Mouse (Mus musculus) B cell, adult 2 months (primary cell): Measurements from ENCODE around the gene Col6a4.
A peak's percentile ranks its signal among the peaks of the same experiment; 100 is the strongest.

Experiments
- DNase-seq, 2 experiments: peaks; one replicate each; pipeline ENCODE4 v3.0.0; 2022

Col6a4 gene

DNA sequence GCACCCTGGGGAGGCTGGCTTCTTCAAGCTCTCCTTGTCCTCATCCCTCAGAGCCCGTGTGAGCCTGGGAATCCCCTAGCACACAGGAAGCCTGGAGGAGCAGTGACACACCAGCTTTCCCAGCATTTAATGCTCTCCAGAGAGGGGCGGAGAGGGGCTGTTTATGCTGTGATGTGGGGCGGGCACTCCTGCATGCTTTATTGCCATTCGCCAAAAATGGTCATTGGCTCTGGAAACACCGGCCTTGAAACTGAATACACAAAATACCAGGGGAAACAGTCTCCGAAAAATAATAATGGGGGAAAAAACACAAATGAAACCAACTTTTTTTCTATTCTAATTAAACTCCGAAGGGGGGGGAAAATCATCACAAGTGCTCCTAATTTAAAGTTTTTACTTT lies at the start of gene Col6a4:
Gene Col6a4, minus strand, starts transcription at position 101 of the 400 bp plus-strand sequence.
- DNase-seq, result no peak

- no peak for DNase-seq
These were observed 49.0 kb upstream of the Col6a4 start for GRCm38 (mm10) chr9:106145582-106145981.

DNA sequence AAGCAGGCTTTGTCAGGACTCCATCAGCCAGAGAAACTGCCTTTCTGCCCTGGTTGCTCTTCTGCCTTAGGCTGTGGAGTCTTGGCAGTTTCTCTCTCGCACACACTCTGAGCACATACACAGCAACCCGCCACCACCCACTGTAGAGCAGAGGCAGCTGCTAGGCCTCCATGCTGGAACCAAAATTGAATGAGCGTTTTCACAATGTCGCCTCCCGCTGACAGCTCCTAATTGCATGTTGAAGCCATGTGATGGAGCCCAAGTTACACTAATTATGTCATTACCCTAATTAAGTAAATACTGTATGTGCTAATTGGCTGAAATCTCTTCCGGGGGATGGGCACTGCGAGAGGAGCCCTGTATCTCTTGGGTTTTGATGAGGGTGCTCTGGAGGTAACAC lies 47.6 kb upstream of the Col6a4 start:
- DNase-seq, result no peak

- DNase-seq, result no peak
These were observed 45.4 kb upstream of the Col6a4 start for GRCm38 (mm10) chr9:106141955-106142354.

GRCm38 (mm10) chr9:106139763-106140162 lies 43.2 kb upstream of the Col6a4 start:
- DNase-seq, result no peak

GRCm38 (mm10) chr9:106137671-106138216 lies 41.2 kb upstream of the Col6a4 start:
- no peak for DNase-seq

- DNase-seq, result no peak
These were observed 33.7 kb upstream of the Col6a4 start for GRCm38 (mm10) chr9:106130250-106130649.

DNA sequence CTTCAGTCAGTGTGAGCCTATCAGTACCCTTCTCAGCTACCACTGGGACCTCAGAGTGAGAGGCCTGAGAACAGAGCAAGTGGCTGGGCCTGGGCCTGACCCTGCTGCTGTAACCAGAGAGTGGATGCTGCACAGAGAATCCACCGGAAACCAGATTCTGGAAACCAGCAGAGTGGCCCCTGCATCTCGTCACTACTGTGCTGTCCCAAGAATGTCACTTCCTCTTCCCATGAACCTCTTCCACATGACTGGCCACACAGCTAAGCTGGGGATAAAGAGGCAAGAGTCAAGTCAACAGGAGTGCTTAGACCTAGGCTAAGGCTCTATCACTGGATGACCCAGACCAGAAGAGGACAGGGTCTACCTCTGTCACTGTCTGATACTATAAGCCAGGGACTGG lies 32.5 kb upstream of the Col6a4 start:
- no peak for DNase-seq

DNA sequence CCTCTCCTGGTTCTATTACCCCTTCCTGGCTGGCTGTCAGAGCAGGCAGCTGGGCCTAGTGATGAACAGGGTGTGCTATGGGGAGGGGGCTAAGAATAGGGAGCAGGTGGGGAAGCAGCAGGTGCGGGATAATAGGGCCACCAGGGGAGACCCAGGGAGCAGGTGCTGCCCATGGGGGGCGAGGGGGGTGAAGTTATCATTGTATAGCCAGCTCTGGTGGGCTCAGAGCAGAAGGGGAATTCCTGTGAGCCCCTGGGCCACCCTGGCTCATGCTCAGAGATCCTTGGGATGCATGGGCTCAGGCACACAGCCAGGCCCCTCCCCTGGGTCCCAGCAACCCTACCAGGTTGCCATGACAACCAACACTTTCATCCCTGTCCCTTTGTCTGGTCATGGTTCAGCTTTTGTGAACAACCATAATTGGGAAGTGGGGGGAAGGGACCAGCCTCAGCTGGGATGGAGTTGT lies 30.2 kb upstream of the Col6a4 start:
- no peak for DNase-seq

DNA sequence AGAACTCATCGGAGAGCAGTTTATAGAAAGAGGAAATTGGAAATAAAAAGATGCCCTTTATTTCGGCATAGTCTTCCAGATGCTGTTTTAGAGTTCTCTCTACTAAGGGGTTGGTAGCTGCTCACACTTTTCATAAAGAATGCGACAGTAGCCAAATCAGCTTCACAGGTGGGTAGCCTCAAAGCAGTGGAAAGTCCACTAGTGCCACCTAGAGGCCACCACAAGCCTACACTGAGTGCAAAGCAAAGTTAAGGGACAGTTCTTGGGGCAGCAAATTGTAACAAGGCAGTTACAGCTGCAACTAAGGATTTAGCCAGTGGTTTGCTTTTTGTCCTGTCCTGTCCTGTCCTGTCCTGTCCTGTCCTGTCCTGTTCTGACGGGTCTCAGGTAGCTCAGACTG lies 27.0 kb upstream of the Col6a4 start:
- peak; percentile 48 to 54 for DNase-seq

DNA sequence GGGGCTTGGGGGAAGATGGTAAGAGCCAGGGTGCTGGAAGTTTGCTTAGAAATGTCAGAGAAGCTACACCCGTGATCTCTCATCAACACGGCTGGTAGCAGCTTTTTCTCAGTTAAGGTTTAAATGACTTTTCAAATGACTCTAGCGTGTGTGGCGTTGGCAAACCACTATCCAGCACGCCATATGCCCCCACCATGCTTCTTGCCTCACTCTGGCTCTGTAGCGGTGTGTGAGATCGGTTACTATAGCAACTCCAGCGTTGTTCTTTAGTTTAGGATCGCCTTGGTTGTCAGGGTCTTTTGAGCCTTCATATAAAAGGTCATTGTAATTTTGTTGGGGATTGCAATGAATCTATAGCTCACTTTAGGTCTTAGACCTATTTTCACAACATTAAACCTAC lies 22.5 kb upstream of the Col6a4 start:
- DNase-seq, result no peak

GRCm38 (mm10) chr9:106115801-106116424 lies 19.3 kb upstream of the Col6a4 start:
- DNase-seq, result no peak

DNA sequence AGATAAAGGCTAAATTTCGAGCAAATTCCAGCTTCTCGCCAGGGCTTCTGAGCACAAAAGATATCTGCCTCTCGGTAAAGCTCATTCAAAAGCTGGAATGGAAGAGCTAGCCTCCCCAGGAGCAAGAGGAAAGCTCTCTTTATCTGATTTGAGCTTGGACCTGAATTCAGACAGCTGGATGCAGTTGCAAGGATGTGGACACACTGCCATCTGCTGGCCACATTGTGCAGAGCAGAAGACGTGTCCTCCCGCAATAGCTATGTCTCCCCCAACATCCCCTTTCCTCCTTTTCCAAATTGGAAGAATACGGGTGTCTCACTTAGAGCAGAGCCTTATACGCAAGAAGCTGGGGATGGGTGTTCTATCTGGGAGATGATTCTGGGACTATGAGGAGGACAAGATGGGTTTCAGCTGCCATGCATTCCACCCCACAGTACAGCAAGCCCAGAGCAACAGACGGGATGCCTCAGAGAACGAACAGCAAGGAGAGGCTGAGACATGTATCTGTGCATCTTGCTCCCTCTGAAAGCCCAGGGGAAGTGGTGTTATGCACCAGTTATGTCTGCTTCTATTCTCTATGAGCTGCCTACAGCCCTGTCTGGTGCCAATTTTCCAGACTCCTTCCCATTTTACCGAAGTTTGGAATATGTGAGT lies 16.3 kb upstream of the Col6a4 start:
- DNase-seq, result peak; percentile 68

DNA sequence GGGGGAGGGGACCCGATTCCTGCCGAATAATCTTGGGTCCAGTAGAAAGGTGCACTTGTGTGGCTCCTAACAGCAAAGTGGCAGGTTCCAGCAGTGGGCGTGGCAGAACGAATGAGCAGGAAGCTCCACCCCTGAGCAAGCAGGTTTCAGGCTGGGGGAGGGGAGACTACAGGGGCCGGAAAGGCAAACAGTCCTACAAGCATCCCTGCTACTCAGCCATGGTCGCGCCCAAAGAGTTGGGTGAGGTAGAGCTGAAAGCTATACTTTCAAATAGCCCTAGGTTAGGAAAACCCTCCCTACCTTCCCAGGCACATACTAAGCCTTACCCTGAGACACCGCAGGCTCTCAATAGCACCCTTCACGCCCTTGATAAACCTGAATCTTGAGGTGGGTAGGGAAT lies 9.7 kb upstream of the Col6a4 start:
- no peak for DNase-seq

- DNase-seq, result no peak
These were observed 7.8 kb upstream of the Col6a4 start for GRCm38 (mm10) chr9:106104401-106104800.

DNA sequence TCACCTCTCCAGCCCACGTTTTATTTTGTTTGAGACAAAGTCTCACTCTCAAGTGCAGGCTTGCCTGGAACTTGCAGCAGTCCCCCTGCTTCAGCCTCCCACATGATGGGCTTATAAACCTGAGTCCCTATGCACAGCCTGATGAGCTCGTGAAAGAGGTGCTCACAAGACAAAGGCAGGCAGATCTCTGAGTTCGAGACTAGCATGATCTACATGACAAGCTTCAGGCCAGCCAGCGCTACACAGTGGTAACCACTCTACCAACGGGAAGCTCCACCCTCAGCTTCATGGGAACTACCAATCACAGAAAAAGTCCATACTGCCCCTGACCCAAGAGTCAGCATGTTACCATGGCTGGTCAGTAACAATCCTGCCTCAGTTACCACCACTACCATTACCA lies 4.6 kb upstream of the Col6a4 start:
- DNase-seq, result no peak

DNA sequence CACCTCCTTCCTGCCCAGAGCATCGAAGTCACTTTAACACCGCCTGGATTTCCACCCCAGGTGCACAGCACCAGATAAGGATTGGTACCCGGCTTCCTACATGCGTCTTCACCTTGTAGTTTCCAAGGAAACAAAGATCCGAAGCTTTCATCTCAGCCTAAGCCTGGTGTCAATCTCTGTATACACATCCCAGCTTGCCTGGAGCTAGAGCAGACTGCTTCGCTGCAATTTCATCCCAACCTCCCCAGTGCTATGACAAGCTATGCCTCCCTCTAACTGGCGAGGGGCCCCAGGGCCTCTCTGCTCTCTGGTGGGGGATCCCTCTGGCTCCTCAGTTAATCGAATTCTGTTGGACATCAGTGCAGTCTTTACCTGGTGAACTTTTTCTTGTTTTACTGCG lies 3.7 kb upstream of the Col6a4 start:
- DNase-seq, result no peak

DNA sequence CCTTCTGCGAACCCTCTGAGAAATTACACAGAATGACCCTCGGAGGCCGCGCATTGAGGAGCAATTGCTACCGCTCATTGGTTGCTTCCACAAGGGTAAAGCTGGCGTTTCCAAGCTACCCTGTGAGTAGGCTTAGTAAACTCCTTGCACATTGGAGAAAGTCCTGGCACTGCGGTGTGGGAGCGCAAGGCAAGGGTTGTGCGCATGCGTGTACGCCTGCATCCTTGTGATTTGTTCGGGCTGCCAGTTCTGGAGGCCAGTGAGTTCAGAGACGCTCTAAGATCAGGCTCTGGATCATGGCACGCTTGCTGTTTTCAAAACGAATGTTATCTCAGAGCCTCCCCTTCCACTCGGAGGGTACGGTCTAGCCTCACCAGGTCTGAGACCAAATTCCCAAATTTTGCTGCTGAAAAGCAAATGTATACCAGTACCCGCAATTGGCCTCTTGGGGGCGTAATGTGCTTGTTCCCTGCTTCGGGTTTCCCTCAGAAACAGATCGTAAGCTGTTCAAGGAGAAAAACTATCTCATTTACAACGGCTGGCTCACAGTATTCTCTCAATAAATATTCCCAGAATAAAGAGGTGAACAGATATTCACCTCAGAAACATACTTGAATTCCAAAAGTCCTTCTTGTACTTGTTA lies 2.9 kb upstream of the Col6a4 start:
- DNase-seq, result no peak

DNA sequence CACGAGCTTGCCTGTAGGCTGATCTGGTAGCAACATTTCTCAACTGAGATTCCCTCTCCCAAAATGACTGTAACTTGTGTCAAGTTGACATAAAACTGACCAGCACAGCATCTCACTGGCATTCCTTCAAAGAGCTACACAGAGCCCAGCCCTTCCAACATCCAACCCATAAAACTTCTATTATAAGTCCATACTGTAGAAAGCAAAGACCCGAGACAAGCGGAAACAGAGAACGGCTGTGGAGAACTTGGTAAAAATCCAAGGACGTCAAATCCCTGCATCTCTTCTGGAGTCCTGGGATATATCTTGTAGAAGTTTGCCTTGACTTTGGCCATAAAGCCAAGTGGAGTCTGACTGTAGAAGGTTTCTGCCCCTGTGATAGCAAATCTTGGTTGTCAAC lies 15.1 kb downstream of the Col6a4 start:
- no peak for DNase-seq

DNA sequence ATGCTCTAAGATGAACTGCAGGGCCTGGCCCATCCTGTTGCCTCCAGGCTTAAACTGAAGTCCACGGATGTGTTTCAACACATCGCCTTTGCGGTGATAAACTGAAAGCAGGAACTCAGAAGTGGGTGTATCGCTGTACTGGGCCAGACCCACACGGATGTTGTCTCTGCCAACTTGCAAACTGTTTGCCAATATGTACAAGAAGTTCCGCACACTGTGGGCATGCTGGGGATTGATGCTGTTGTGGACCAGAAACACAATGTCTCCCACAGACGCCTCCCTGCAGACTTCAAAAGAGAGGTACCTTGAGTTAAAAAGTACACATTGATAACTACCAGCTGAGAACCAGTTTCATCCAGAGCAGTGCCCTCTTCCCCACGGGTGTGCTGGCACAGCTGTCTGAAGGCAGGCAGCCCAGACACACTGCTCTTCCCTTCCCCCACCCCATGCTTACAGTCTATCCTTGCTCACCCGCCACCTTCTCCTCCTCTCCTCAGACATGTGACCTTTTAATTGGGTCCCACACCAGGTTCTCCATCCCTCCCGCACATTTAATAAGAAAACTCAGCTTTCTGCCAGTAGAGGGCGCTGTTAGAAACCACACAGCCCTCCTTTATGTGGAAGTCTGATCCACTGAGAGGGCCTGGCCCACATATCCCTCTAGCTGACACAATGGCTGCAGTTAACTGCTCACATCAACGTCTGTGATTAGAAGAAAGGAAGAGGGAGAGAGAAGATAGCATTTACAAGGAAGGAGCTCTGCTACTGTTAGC lies 16.1 kb downstream of the Col6a4 start:
- DNase-seq, result peak; percentile 67 to 69

DNA sequence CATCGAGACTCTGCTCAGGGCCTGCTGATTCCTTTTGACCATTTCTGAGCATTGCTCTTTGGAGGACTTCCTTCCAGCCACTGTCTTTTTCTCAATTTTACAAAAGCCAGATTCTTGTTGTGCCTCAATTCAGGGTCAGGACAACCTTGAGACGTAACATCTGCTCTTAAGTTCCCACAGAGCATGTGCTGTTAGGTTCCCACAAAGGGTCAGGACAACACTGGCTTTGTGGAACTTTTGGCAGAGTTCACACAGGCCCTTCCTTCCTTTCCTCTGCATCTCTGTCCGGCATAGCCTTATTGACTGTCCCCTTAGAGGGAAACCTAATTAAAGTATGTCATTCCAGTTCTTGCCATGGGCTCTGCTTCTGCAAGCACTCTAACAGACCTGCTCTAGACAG lies 18.6 kb downstream of the Col6a4 start:
- no peak for DNase-seq

GRCm38 (mm10) chr9:106076234-106076633 lies 20.3 kb downstream of the Col6a4 start:
- no peak for DNase-seq

- no peak for DNase-seq
These were observed 22.6 kb downstream of the Col6a4 start for GRCm38 (mm10) chr9:106073956-106074355.
